8 mouse cellular contexts compared by ENCODE assay signal in genomic region chr10:80304862-80305261, GRCm38 (mm10). TPM values are rescaled to one million over a fixed set of nuclear protein-coding genes. Genes with fewer than 3 reads are reported as not detected.
DNase-seq lines count a peak whose midpoint lies in the region; ATAC-seq and TF ChIP-seq lines count a peak whose summit lies in the region.

No protein-coding gene starts in this region.

- peak overlapping the region; percentile 86 for H3K4me3 ChIP-seq in E14TG2a.4 (replicated peaks; ENCODE audit: low read length)
- H3K4me3 ChIP-seq in spleen, adult 2 months (ENCODE audit: extremely low read depth, insufficient read depth, insufficient read length), result peak overlapping the region; percentile 46; the same call in 1 of the 2 replicates

- intact Hi-C loops in left cerebral cortex, postnatal 14 days (cut with DNase I), result no loop called here

- TF ChIP-seq POLR2A in spleen, adult 2 months (IDR thresholded peaks at IDR 0.05; ENCODE audit: low read depth, low read length), result no peak

- ATAC-seq in activated CD4-positive, CD25-positive, alpha-beta regulatory T cell, adult 4 months, result peak; percentile 61

- H3K36me3 ChIP-seq in E14TG2a.4 (ENCODE audit: insufficient read depth, low read length), result no peaks in the 10 kb centered on the region
- no peaks in the 10 kb centered on the region for H3K36me3 ChIP-seq in spleen, adult 2 months (ENCODE audit: control insufficient read depth, insufficient read depth, low read length)

- TF ChIP-seq CTCF in E14TG2a.4 (conservative IDR thresholded peaks at IDR 0.05; ENCODE audit: low read length), result no peak
- no peak for TF ChIP-seq CTCF in spleen, adult 2 months (IDR thresholded peaks at IDR 0.05; ENCODE audit: extremely low read depth, insufficient read depth, insufficient read length, insufficient replicate concordance)

- H3K27ac ChIP-seq in spleen, adult 2 months (ENCODE audit: insufficient read depth, low read length), result no peak overlapping the region

- peaks cover 74% of the 10 kb centered on the region for H3K27me3 ChIP-seq in E14TG2a.4 (ENCODE audit: insufficient read depth, low read length)
- H3K27me3 ChIP-seq in spleen, adult 2 months (ENCODE audit: control insufficient read depth, insufficient read depth, low read length), result peaks cover 4% of the 10 kb centered on the region; the same call in 1 of the 2 replicates

- no peaks in the 10 kb centered on the region for H3K9me3 ChIP-seq in E14TG2a.4 (ENCODE audit: low read length)

- peak; percentile 86 for DNase-seq in induced T-regulatory cell, adult 2 months (ENCODE audit: low read depth)
- peak; percentile 56 for DNase-seq in lung, postnatal 10 days
- DNase-seq in spleen, adult 2 months (ENCODE audit: low read depth in 1 of 2, low spot score in 2 of 2), result peak in 1 of 2 experiments; percentile 51
- DNase-seq in left cerebral cortex, postnatal 14 days (ENCODE audit: low spot score in 2 of 2), result no peak
- no peak for DNase-seq in cerebellum, postnatal 36 days
- DNase-seq in layer of hippocampus, adult 9-10 months (ENCODE audit: low spot score), result no peak

- peaks cover 45% of the 10 kb centered on the region for H3K4me1 ChIP-seq in E14TG2a.4 (replicated peaks; ENCODE audit: low read depth, low read length)
- no peaks in the 10 kb centered on the region for H3K4me1 ChIP-seq in spleen, adult 2 months (ENCODE audit: control insufficient read depth, insufficient read depth, insufficient read length)

- WGBS in spleen, adult 2 months, result 6% methylated on average over 25 of the region's 25 CpGs

RNA-seq across cellular contexts. Expression of gene Apc2, which starts 9.1 kb away (rescaled TPM):
- polyA plus RNA-seq in activated CD4-positive, CD25-positive, alpha-beta regulatory T cell, adult 4 months (2017; shearing (Covaris generic)), result under 1 TPM in 1 of 2 experiments, not detected in 1; 0.82 TPM
- polyA plus RNA-seq in spleen, adult 2 months (2012; rRNA removed), result 0.68 and 1.00 TPM in 2 replicates
- 100 to 1,000 TPM; 131 to 139 TPM for total RNA-seq in left cerebral cortex, postnatal 14 days (2021)

RNA-seq across cellular contexts. Expression of gene Rps15, which starts 12.6 kb away (rescaled TPM):
- 1,000 to 10,000 TPM; 1,256 to 1,612 TPM for polyA plus RNA-seq in activated CD4-positive, CD25-positive, alpha-beta regulatory T cell, adult 4 months (2017; shearing (Covaris generic))
- polyA plus RNA-seq in spleen, adult 2 months (2012; rRNA removed), result 2,107 and 2,204 TPM in 2 replicates
- total RNA-seq in left cerebral cortex, postnatal 14 days (2021), result 100 to 1,000 TPM; 743 to 795 TPM

RNA-seq across cellular contexts. Expression of gene 2310011J03Rik, which starts 15.5 kb away (rescaled TPM):
- 10 to 100 TPM; 44.0 to 54.5 TPM for polyA plus RNA-seq in activated CD4-positive, CD25-positive, alpha-beta regulatory T cell, adult 4 months (2017; shearing (Covaris generic))
- 40.6 and 56.7 TPM in 2 replicates for polyA plus RNA-seq in spleen, adult 2 months (2012; rRNA removed)
- 10 to 100 TPM; 21.2 to 25.5 TPM for total RNA-seq in left cerebral cortex, postnatal 14 days (2021)

RNA-seq across cellular contexts. Expression of gene Pcsk4, which starts 24.4 kb away (rescaled TPM):
- polyA plus RNA-seq in activated CD4-positive, CD25-positive, alpha-beta regulatory T cell, adult 4 months (2017; shearing (Covaris generic)), result 10 to 100 TPM in 1 of 2 experiments, 1 to 10 TPM in 1; 6.7 to 11.9 TPM
- polyA plus RNA-seq in spleen, adult 2 months (2012; rRNA removed), result 6.2 and 10.0 TPM in 2 replicates
- 1 to 10 TPM; 4.9 to 5.7 TPM for total RNA-seq in left cerebral cortex, postnatal 14 days (2021)

RNA-seq across cellular contexts. Expression of gene Reep6, which starts 24.9 kb away (rescaled TPM):
- not detected for polyA plus RNA-seq in activated CD4-positive, CD25-positive, alpha-beta regulatory T cell, adult 4 months (2017; shearing (Covaris generic))
- 2.1 and 2.5 TPM in 2 replicates for polyA plus RNA-seq in spleen, adult 2 months (2012; rRNA removed)
- total RNA-seq in left cerebral cortex, postnatal 14 days (2021), result 10 to 100 TPM in 1 of 2 experiments, 1 to 10 TPM in 1; 8.6 to 10.1 TPM

Comparison
In these comparisons a context has a peak if more than half of its experiments do, and no peak if none do; other contexts are left out.
1. DNase-seq: peak in induced T-regulatory cell, adult 2 months (single experiment) and lung, postnatal 10 days (single experiment); none in left cerebral cortex, postnatal 14 days (0 of 2), cerebellum, postnatal 36 days (0 of 2) and layer of hippocampus, adult 9-10 months (single experiment).